Comparison of ENCODE assay signal across 8 mouse cellular contexts in the genomic region with DNA sequence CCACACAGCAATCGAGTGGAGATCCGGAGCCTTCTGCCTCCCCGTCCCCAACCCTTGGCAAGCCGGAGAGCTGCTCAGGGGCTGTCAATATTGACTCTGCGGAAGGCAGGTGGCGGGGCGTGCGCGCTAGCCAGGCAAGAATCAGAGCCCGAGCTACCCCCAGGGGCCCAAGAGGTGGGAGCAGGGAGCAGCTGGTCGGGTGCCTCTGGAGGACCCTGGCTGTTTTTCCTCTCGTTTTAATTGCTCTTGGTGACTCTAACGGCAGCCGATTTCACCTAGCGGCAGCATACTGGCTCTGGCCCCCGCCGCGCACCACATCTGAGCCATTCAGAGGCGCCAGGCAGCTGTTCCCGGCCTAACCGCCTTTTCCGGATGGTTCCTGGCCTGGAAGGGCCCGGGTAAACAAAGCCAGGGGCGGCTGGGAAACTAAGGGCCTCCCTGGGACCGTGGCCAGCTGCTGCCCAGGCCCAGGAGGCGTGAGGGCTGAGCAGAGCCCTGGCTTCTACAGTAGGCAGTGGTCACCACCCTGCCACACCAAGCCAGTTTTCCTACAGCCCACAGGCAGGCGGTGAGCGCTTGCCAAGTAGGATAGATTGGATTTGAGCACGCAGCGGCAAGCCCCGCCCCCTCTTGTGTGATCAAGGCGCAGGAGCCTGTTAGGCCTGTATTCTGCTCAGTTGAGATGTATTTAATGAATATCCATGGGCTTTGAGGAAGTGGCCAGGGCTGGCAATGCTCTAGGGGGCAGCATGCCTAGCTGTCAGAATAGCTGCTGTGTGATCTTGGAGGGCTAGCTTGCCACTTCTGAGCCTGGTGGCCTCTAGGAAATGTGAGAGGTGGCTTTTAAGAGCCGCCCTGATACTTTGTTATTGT.
DNase-seq lines count a peak whose midpoint lies in the region; ATAC-seq and TF ChIP-seq lines count a peak whose summit lies in the region.

No protein-coding gene starts in this region.

- TF ChIP-seq CTCF in kidney, postnatal 0 days (IDR thresholded peaks at IDR 0.05; ENCODE audit: low read depth), result peak; percentile 58
- peak; percentile 61 for TF ChIP-seq CTCF in liver, postnatal 0 days (IDR thresholded peaks at IDR 0.05; ENCODE audit: low read depth)

- H3K4me1 ChIP-seq in heart, embryonic 13.5 days, result peaks cover 73% of the 10 kb centered on the region
- peaks cover 37% of the 10 kb centered on the region for H3K4me1 ChIP-seq in kidney, postnatal 0 days (replicated peaks; ENCODE audit: insufficient read depth, low read length)
- H3K4me1 ChIP-seq in liver, postnatal 0 days (ENCODE audit: insufficient read depth), result peaks cover 34% of the 10 kb centered on the region
- peaks cover 57% of the 10 kb centered on the region for H3K4me1 ChIP-seq in neural tube, embryonic 14.5 days (ENCODE audit: control insufficient read depth, insufficient read depth, low read length)

- WGBS in heart, embryonic 13.5 days, result 9% methylated on average over 33 of the region's 33 CpGs
- 6% methylated on average over 31 of the region's 33 CpGs for WGBS in kidney, postnatal 0 days
- WGBS in liver, postnatal 0 days (ENCODE audit: insufficient replicate concordance), result 12% methylated on average over 29 of the region's 33 CpGs
- WGBS in neural tube, embryonic 14.5 days, result 2% methylated on average over 33 of the region's 33 CpGs

- H3K4me3 ChIP-seq in heart, embryonic 13.5 days, result peak overlapping the region; percentile 16; the same call in 1 of the 2 replicates
- no peak overlapping the region for H3K4me3 ChIP-seq in kidney, postnatal 0 days (replicated peaks; ENCODE audit: low read depth, low read length)
- no peak overlapping the region for H3K4me3 ChIP-seq in liver, postnatal 0 days (ENCODE audit: low read depth, low read length)
- H3K4me3 ChIP-seq in neural tube, embryonic 14.5 days (ENCODE audit: low read depth, low read length), result no peak overlapping the region

- peaks cover 6% of the 10 kb centered on the region; the same call in 1 of the 2 replicates for H3K27me3 ChIP-seq in heart, embryonic 13.5 days (replicated peaks)
- H3K27me3 ChIP-seq in kidney, postnatal 0 days (ENCODE audit: insufficient read depth, low read length), result no peaks in the 10 kb centered on the region
- no peaks in the 10 kb centered on the region for H3K27me3 ChIP-seq in liver, postnatal 0 days (ENCODE audit: insufficient read depth, low read length)
- no peaks in the 10 kb centered on the region for H3K27me3 ChIP-seq in neural tube, embryonic 14.5 days (ENCODE audit: control insufficient read depth, insufficient read depth, low read length)

- no peak for TF ChIP-seq EP300 in liver, postnatal 0 days (IDR thresholded peaks at IDR 0.05; ENCODE audit: low read depth)

- H3K27ac ChIP-seq in heart, embryonic 13.5 days (replicated peaks), result peak overlapping the region; percentile 90
- H3K27ac ChIP-seq in kidney, postnatal 0 days, result peak overlapping the region; percentile 87
- peak overlapping the region; percentile 67 for H3K27ac ChIP-seq in liver, postnatal 0 days (ENCODE audit: low read depth)
- H3K27ac ChIP-seq in neural tube, embryonic 14.5 days (ENCODE audit: low read depth, low read length), result peak overlapping the region; percentile 90

- no peaks in the 10 kb centered on the region for H3K9me3 ChIP-seq in heart, embryonic 13.5 days
- H3K9me3 ChIP-seq in kidney, postnatal 0 days (replicated peaks; ENCODE audit: low read length), result no peaks in the 10 kb centered on the region
- H3K9me3 ChIP-seq in liver, postnatal 0 days (ENCODE audit: low read length), result no peaks in the 10 kb centered on the region
- H3K9me3 ChIP-seq in neural tube, embryonic 14.5 days (ENCODE audit: control insufficient read depth, low read length), result no peaks in the 10 kb centered on the region

- ATAC-seq in erythroid progenitor cell, adult 5-6 weeks (replicated peaks; ENCODE audit: low FRiP score, poor library complexity, severe bottlenecking), result peak; percentile 55
- peak; percentile 45; the same call in 1 of the 2 replicates for ATAC-seq in heart, embryonic 13.5 days (ENCODE audit: extremely low read depth, insufficient number of reproducible peaks, low FRiP score, low TSS enrichment)
- ATAC-seq in kidney, postnatal 0 days (replicated peaks; ENCODE audit: low FRiP score, low read depth), result peak; percentile 80
- peak; percentile 77 for ATAC-seq in liver, postnatal 0 days
- ATAC-seq in neural tube, embryonic 14.5 days (ENCODE audit: low read depth), result peak; percentile 70

- H3K36me3 ChIP-seq in heart, embryonic 13.5 days, result no peaks in the 10 kb centered on the region
- H3K36me3 ChIP-seq in kidney, postnatal 0 days (ENCODE audit: insufficient read depth, low read length), result no peaks in the 10 kb centered on the region
- H3K36me3 ChIP-seq in liver, postnatal 0 days (replicated peaks; ENCODE audit: insufficient read depth, low read length), result no peaks in the 10 kb centered on the region
- no peaks in the 10 kb centered on the region for H3K36me3 ChIP-seq in neural tube, embryonic 14.5 days (ENCODE audit: control insufficient read depth, insufficient read depth, low read length)

- peak overlapping the region; percentile 72 for H3K9ac ChIP-seq in heart, embryonic 13.5 days
- peak overlapping the region; percentile 27 for H3K9ac ChIP-seq in kidney, postnatal 0 days (ENCODE audit: low read depth, low read length)
- H3K9ac ChIP-seq in liver, postnatal 0 days (replicated peaks), result peak overlapping the region; percentile 59
- H3K9ac ChIP-seq in neural tube, embryonic 14.5 days (replicated peaks; ENCODE audit: low read depth, low read length), result peak overlapping the region; percentile 41

- peak overlapping the region; percentile 57 for H3K4me2 ChIP-seq in heart, embryonic 13.5 days
- peak overlapping the region; percentile 33 for H3K4me2 ChIP-seq in kidney, postnatal 0 days (ENCODE audit: low read length)
- peak overlapping the region; percentile 47 for H3K4me2 ChIP-seq in liver, postnatal 0 days (ENCODE audit: low read depth, low read length)
- H3K4me2 ChIP-seq in neural tube, embryonic 14.5 days (ENCODE audit: low read depth, low read length), result peak overlapping the region; percentile 19; the same call in 1 of the 2 replicates

- peak; percentile 83 for DNase-seq in 3134 (ENCODE audit: extremely low read depth, insufficient read length, low spot score)
- peak; percentile 78 for DNase-seq in adrenal gland, postnatal 14 days
- DNase-seq in kidney, postnatal 0 days (ENCODE audit: low spot score), result peak; percentile 83
- DNase-seq in liver, postnatal 0 days, result peak; percentile 75
- DNase-seq in thymus, postnatal 25 days, result peak; percentile 63
